Mouse (Mus musculus) heart, adult 18-20 months (tissue): ENCODE measurements around the gene Lmo7. TPM values are rescaled to one million over a fixed set of nuclear protein-coding genes. Genes with fewer than 3 reads are reported as not detected.

Source experiments
- DNase-seq, 2 experiments: peaks; one replicate each; pipeline ENCODE4 v3.0.0; 2021 to 2022; ENCODE audit warnings: mixed read lengths in 1 of 2
- long read RNA-seq, 2 experiments: library from polyadenylated mRNA; stranded (forward); transcript quantifications; one replicate each; pipeline ENCODE4 v2.0.0; 2021
- total RNA-seq, 2 experiments: library from RNA; stranded (reverse); gene quantifications; 2 replicates each; pipeline ENCODE4 v1.2.3; 2021

Gene Lmo7
- 100 to 1,000 TPM; 327 to 346 TPM for total RNA-seq
- long read RNA-seq, experiment 1, partial matches to known transcripts, result 92 of 141 reads
- long read RNA-seq, experiment 1, other reads (novel, unspliced or antisense), result 49 of 141 reads
- long read RNA-seq, experiment 2, partial matches to known transcripts, result 27 of 48 reads
- long read RNA-seq, experiment 2, other reads (novel, unspliced or antisense), result 21 of 48 reads

DNA sequence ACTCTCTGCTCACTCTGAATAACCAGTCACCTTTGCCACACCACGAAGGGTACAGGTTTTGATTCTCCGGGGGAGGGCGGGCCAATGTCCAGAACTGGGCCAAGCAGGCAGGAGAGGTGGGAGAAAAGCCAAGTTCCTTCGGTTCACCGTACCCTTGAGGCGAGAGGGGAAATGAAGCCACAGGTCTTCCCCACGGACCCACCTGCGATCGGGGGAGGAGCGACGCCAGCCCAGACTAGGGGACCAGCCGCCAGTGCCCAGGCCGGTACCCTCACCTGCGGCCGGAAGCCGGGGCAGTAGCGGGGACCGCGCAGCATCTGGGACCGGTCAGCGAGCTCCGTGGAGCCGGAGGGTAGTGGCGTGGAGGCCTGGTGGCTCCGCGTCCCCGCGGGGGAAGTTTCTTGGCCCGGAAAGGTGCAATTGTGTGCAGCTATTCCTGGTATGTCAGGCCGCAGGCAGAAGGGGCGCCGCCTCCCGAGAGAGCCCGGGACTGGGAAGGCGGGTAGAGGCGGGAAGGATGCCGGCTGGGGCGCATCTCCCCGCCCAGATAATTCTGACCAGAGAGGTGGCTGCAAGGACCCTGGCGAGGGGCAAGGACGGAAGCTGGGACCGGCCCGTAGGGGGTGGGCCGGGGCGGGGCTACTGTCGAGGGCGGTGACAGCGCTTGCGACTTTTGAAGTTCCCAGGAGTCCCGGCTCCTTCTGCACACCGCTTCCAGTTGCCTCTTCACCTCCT lies at the start of gene Lmo7, which contains the start of gene Gm9922:
Lmo7 (plus strand) TSS at position 721 of the 735 bp plus-strand sequence.
Gm9922 (minus strand) TSS at position 578 of the 735 bp plus-strand sequence.
- peak; percentile 75 to 89 for DNase-seq

DNA sequence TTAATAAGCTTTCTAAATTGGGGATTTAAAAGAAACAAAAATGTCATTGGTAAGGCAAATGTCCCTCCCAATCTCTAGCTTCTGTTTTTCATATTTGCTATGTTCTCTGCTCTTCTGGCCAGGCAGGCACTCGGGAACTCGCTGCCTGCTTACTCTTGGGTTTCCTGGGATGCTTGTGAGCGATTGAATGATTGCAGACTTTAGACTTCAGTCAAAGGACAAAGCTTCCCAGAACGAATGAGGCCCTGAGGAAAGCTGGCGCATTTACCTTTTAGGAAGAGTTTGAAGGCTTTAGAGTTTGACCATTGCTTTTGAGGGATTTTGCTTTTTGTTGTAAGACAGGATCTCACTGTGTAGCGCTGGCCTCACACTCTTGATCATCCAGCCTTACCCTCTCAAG lies 42.1 kb upstream of the Lmo7 start:
- DNase-seq, result no peak

DNA sequence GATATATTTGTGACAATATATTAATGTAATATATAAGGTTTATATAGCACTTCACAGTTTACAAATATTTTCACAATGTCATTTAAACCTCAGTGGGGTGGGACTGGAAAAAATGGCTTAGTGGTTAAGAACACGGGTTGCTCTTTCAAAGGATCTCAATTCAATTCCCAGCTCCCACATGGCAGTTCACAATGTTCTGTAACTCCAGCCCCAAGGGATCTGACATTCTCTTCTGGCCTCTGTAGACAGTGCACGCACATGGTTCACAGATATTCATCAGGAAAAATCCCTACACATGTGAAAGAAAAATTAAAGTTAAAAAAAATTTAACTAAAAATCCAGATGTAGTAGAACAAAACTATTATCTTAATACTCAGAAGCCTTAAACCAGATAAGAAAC lies 41.4 kb upstream of the Lmo7 start:
- peak; percentile 28 to 59 for DNase-seq

DNA sequence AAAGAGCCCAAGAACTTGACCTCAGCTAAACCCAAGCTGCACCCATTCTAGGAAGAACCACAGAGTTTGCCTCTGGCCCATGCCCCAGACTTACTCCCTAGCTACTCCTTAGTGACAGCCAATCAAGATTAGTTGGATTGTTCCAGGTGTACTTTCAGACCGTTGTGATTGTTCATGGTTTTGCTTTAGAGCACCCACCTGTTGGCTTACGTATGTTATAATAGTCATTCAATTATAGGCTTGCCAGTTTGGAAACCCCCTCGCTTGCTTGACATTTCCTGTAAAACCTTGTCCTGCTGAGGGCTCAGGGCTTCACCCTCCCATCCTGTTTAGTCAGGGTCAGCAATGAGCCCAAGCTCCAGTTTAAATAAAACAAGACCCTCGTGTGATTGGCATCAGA lies 25.3 kb upstream of the Lmo7 start:
- DNase-seq, result no peak

DNA sequence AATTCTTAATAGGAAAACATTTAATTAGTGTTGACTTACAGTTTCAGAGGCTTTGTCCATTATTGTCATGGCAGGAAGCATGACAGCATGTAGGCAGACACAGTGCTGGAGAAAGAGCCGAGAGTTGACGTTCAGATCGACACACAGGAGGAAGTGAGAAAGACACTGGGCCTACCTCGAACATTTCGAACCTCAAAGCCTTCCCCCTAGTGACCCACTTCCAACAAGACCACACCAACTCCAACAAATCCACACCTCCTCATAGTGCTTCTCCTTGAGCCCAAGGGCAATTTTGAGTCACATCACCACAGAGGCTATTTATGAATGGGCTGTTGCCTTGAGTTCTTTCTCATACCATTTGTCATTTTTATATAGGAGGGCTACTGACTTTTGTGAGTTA lies 22.7 kb upstream of the Lmo7 start:
- DNase-seq, result no peak

DNA sequence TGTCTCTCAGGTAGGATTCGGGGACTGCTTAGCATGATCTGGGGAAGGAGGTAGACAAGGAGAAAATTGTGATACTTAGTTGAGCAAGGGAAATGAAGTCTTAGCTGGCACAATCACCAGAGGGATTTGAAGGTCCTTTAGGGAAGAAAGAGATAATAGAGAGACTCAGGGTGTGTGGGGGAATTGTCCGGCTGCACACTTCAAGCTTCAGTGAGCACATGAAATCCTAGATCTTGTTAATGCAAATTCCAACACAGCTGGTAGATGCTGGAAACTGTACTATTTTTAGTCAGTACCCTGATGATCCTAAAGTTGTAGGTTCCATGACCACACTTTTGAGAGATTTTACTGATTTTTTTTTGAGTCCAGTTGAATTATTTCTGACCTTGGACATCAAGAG lies 15.3 kb upstream of the Lmo7 start:
- no peak for DNase-seq

- DNase-seq, result no peak
Measured at GRCm38 (mm10) chr14:101729972-101730692, 375 bp downstream of the Lmo7 start.

GRCm38 (mm10) chr14:101733542-101734303 lies 4.0 kb downstream of the Lmo7 start:
- DNase-seq, result no peak

- no peak for DNase-seq
Measured at GRCm38 (mm10) chr14:101737501-101737900, 7.7 kb downstream of the Lmo7 start.

- no peak for DNase-seq
Measured at GRCm38 (mm10) chr14:101746635-101747034, 16.9 kb downstream of the Lmo7 start.

DNA sequence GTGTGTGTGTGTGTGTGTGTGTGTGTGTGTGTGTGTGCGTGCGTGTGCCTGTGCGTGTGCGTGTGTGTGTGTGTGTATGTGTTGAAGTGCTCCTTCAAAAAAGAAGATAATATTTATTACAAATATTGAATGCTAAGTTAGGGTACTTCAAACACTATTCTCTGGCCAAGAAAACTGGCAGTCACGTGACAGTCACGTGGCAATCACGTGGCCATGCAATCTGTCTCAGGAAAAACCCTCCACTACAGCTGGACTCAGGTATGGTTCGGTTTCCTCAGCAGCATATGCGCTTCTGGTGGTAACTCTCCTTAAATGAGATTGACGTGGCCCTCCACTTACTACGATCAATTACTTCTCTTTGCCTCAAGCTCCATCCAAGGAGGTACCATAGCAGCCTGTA lies 18.1 kb downstream of the Lmo7 start:
- DNase-seq, result no peak

DNA sequence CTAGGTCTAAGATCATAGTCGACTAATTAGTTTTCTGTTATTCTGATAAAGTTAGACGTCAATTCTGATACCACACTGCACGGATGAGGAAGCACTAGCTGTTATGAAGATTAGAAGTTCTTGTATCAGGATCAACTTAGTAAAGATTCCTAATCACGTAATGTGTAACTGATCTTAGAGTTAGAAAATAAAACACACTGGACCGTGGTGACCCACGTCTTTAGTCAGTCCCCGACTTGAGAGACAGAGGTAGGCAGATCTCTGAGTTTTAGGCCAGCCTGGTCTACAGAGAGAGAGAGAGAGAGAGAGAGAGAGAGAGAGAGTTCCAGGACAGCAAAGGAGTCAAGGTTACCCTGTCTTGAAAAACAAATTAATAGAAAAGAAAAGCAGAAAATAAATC lies 18.7 kb downstream of the Lmo7 start:
- no peak for DNase-seq

- DNase-seq, result no peak
Measured at GRCm38 (mm10) chr14:101750910-101751309, 21.2 kb downstream of the Lmo7 start.

DNA sequence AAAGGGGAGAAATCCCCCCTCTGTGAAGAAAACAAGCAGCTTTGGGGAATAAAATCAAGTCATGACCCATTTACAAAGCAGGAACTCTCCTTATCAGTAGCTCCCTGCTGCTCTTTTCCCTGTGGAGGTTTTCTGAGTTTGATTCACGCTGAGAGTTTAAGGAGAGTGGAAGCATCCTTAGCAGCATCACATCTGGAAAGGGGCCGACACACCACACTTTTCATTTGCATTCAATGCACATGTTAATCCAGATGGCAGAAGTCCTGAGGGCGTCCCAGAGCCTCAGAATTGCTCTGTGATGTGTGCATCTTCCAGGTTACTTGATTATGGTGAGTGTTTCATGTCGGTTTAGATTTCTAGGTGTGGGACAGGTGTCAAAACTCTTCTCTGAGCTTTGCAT lies 25.7 kb downstream of the Lmo7 start:
- DNase-seq, result no peak

DNA sequence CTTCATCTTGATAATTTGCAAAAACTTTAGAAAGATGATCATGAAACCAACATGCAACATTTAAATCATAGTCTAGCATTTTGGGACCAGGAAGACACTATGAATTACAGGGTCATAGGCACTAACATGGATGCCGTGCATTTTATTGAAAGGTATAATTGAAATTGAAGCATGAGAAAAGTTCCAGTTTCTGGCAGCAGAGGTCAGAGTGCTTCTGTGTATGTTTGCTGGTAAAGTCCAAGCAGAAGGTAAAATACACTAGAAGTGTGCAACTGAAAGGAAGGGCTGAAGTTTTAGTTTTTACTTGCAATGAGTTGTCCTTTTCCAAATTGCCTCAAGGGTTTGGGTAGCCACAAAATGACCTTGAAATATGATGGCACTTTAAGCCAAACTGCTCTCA lies 32.5 kb downstream of the Lmo7 start:
- DNase-seq, result no peak

DNA sequence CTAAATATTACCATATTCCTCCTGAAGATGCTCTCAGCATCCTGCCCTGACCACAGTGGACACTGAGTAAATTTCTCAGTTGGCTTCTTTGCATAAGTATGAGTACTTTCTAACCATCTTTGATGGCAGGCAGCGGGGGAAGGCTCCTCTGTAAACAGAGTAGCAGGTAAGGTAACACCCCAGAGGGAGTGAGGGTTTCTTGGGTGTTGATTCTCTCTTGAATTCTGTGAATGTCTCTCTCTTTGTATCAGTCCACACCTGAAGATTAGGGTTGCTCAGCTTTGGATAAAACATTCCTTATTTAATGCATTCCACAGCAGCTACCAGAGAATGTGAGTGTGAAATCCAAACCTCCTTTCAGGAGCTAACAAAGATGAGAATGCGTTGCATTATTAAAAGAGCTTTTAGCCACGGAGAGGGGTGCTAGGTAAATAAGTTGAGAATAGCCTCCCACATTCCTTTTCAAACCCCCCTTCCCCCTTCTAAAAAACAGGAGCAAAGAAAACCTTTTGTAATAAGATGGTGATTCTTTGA lies 34.1 kb downstream of the Lmo7 start:
- DNase-seq, result no peak

GRCm38 (mm10) chr14:101771336-101771735 lies 41.6 kb downstream of the Lmo7 start:
- DNase-seq, result no peak

DNA sequence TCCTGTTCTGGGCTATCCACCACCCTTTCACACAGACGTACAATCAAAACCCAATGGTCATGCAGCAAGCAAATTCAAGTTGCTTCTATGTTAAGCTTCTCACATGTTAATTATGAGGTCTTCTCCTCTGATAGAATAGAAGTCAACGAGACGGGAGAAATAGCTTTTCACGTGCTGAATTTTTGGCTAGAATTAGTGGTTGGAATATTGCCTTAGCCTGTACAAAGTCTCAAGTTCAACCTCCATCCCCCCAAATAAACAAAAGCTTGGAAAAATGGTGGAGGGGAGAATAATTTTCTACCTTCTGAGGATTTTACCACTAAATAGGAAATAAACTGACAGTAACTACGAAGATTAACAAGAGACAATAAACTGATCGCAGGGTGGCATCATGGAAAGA lies 42.0 kb downstream of the Lmo7 start:
- no peak for DNase-seq

- DNase-seq, result peak; percentile 12 to 66
Measured at GRCm38 (mm10) chr14:101774631-101775030, 44.9 kb downstream of the Lmo7 start.

GRCm38 (mm10) chr14:101776296-101777128 lies 46.8 kb downstream of the Lmo7 start:
- DNase-seq, result no peak

- DNase-seq, result no peak
Measured at GRCm38 (mm10) chr14:101777129-101777493, 47.4 kb downstream of the Lmo7 start.
